Mouse (Mus musculus) left cerebral cortex, postnatal 14 days (tissue): ENCODE measurements around the gene Cnga2. TPM values are rescaled to one million over a fixed set of nuclear protein-coding genes. Genes with fewer than 3 reads are reported as not detected.

Experiments used
- DNase-seq, 2 experiments: peaks; one replicate each; pipeline ENCODE4 v3.0.0; 2021 to 2022; ENCODE audit warnings: low spot score in 2 of 2, mixed read lengths in 1 of 2
- intact Hi-C: fragments of 180-260 bp; cut with DNase I; formaldehyde crosslinking; loops from one replicate; pipeline ENCODE4 v1.15.1; 2025
- total RNA-seq, 2 experiments: library from RNA; stranded (reverse); gene quantifications; 2 replicates each; pipeline ENCODE4 v1.2.3; 2021

The Cnga2 gene
- total RNA-seq, 2 experiments from 2014 or later, result 0.26 to 0.40 TPM

DNA sequence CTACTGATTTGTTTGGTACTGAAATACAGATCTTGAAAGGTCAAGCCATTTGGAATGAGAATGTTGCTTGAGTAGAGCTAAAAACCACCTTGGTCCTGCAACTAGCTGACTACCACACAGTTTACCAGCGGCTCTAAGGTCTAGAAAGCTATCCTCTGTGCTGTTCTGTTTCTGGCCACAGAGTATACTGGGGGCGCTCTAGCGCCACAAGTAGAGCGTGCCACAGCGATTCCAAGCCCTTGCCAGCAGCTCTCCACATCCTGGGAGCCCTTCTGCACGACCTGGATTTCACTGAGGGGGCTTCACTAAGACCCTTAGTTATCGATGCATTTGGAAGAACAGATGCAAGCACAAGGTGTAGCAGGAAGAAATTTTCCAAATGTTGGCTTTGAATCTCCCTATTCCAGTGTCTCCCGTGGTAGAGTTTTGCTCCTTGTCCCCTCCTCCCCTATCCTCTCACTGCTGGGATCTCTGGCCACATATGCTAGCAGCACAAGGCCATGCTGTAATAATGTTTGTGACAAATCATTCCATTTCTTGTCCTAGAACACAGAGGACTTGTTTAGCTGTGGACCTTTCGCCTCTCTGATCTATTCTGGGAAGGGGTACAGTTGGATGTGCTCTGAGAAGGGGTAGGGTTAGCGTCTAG, 31.2 kb downstream of the Cnga2 start:
- peak in 1 of 2 experiments; percentile 54 for DNase-seq

GRCm38 (mm10) chrX:72023542-72023941, 31.9 kb downstream of the Cnga2 start:
- intact Hi-C loops, result no loop called here
- peak in 1 of 2 experiments; percentile 3 for DNase-seq

More for the DNA sequence above, 31.2 kb downstream of the Cnga2 start:
- intact Hi-C loops, result no loop called here

DNA sequence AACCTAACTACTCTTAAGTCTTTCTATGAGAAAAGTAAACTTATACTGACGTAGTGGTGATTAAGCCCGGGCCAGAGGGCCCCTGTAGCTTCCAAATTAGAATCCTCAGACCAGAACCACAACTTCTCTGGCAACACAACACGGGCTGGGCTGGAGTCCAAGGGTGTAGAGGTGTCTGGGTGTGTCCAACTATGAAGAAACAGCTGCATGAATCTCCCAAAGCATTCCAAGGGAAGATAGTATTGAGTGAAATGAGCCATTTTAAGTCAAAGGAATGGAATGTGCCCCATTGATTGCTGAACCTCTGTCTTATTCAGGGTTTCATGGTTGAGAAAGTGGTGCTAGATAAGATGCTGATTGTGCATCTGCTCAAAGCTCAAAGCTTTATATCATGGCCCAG, 52.4 kb downstream of the Cnga2 start:
- intact Hi-C loops, result no loop called here
- no peak for DNase-seq

DNA sequence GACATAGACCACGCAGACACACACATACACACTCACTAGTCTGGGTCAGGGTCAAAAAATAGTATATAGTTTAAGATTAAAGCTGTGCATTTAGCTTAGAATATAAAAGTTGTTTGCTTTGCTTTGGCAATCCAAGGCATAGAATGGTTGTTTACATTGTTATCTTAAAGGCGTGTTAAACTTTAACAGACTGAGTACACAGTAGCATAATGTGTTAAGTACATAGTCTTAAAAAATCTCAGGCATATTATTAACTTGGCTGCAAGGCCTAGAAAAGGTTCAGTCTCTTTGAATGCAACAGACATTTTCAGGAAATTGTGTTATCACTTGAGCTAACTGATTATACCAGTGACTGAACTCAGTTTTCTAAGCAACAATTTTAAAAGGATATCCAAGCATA, 56.3 kb downstream of the Cnga2 start:
- no peak for DNase-seq
- intact Hi-C loops, result no loop called here

Other genes starting within 250 kb of the Cnga2 start
- 10 to 100 TPM; 35.5 to 36.2 TPM for gene Vma21, start 175.9 kb upstream of the Cnga2 start, total RNA-seq
- gene Gm1141, start 70.8 kb upstream of the Cnga2 start, total RNA-seq, result under 1 TPM; 0.66 to 0.68 TPM
- gene Prrg3, start 29.2 kb upstream of the Cnga2 start, total RNA-seq, result 10 to 100 TPM; 38.5 to 40.5 TPM
- gene Fate1, start 18.9 kb upstream of the Cnga2 start, total RNA-seq, result not detected
- not detected for gene Magea4, start 230.2 kb downstream of the Cnga2 start, total RNA-seq